Mouse (Mus musculus): ENCODE measurements at regions not wholly inside any gene's neighbourhood (a gene's known extent, or its start where the extent isn't known, plus 50 kb on each side); places are given as distances from the start of the nearest gene placed in this dataset.

DNA sequence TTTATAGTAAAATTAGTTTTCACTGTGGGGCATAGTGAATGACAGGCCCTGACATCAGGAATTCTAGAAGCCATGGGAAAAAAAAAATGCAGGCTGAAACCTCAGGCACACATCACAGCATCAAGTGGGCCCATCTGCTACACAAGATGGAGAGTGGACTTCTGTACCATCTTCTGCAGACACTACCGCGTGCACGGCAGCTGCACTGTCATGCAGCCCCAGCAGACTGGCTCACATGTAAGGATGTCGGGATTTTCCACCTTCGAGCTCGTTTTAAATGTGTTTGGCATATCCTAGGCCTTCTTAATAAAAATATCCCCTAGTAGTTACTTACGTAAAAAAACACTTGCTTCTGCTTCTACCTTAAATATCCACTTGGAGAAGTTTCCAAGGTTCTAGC is 186.5 kb upstream of the Mkln1 start:
- TF ChIP-seq CTCF (conservative IDR thresholded peaks at IDR 0.05; ENCODE audit: insufficient read depth, insufficient read length, low read depth, low read length): no peak
- no peak for TF ChIP-seq POLR2A (IDR thresholded peaks at IDR 0.05; ENCODE audit: low read depth, low read length)

Data from kidney, adult 2 months (tissue).